Mouse (Mus musculus) megakaryocyte progenitor cell, adult 5-6 weeks (primary cell): Measurements from ENCODE around the gene Notch4. TPM values are rescaled to one million over a fixed set of nuclear protein-coding genes. Genes with fewer than 3 reads are reported as not detected.
"Not testable (repeated sequence)": the region's sequence is repeated elsewhere in the genome, so short reads cannot be mapped to it uniquely, and the experiment has no call there.

Source experiments
- ATAC-seq: replicated peaks from 2 replicates; pipeline ENCODE4 v1.8.0; 2016; ENCODE audit warnings: mild to moderate bottlenecking, moderate TSS enrichment, inconsistent platforms; ENCODE audit not compliant: poor library complexity
- total RNA-seq, 2 experiments: library from RNA; stranded (forward) in 1 of 2; stranded (reverse) in 1 of 2; fragments of 157-497, 149-512 nt in 1 of 2; fragments of 200-1000 nt in 1 of 2; gene quantifications; 2 replicates each; pipeline versions ENCODE4 v1.2.3 to v1.2.4; 2015 to 2017

Gene Notch4
- total RNA-seq (2015) (0.17 and 0.39 TPM in 2 replicates), total RNA-seq (2017) (under 0.01 and 0.14 TPM in 2 replicates)

GRCm38 (mm10) chr17:34564003-34564421 lies at the start of gene Notch4:
Notch4 (plus strand) TSS chr17:34564268.
- ATAC-seq = no peak; the same call in 1 of the 2 replicates

DNA sequence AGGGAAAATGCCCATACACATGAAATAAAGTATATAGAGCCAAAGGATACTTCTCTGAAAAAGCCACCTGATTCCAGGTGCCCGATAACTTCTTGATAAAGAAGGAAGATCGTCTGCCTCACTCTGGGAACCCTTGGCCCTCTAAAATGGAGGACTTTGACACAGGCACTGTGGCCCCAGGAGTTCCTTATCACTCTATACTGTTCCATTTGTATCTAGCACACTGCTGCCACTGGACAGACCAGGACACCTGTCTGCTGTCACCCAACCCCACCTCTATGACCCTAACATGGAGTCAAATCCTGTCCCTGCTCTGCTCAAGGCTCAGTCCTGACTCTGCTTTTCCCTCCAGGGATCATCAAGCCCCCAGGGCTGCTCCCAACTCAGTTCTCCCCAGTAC lies 47.6 kb upstream of the Notch4 start:
- no peak for ATAC-seq

DNA sequence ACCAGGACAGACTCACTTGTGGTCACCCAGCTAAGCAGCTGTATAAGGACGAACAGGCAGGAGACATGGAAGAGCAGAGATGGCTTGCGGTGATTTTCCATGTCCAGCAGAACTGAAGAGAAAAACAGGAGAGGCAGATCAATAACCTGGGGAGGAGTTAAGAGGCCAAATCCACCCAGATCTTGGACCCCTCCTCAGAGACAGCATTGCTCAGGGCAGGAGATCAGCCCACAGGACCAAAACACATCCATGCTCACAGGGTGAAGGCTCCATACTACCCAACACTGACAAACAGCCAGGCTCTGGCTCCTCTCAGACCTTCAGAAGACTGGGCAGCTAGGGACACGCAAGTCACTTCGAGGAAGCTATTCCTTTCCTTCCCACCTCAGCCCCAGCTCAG lies 46.8 kb upstream of the Notch4 start, which contains the start of gene Btnl6:
Btnl6 (minus strand) TSS at position 101 of the 400 bp plus-strand sequence.
- no peak for ATAC-seq

DNA sequence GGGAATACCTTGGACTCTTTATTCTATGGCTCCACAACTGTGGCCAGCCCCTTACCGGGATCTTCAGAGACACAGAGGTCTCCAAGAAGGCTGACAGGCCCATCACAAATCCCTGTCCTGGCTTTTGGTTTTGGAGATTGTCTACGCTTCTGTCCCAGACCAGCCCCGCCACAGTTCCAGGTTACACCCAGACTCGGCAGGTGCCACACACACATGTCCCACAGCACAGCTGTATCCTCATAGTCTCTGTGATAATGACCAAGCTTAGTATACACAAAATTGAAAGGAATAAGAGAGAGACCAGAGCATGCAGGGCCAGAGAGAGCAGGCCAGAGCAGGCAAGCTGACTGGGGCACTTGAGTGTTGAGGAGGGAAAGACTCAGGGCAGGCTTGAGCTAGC lies 46.3 kb upstream of the Notch4 start:
- ATAC-seq = no peak

DNA sequence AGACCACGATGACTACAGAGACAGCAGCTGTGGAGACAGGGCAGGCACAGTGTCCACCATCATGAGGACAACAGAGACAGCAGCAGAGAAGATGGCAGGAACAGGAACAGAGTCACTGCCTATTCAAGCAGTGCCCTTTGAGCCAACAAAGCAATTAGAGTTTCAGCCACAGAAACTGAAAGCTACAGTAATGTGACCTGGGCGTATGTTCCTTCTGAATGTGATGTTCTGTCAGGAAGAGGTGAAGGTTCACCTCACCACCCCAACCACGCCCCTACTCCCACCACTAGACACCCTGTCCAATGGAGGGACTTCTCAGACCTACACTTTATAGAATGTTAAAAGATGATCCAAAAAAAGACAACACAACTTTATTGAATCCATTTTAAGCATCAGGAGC lies 45.5 kb upstream of the Notch4 start:
- ATAC-seq = not testable (repeated sequence)

- no peak for ATAC-seq
These were observed 45.1 kb upstream of the Notch4 start for GRCm38 (mm10) chr17:34519001-34519400.

GRCm38 (mm10) chr17:34532671-34533070 lies 31.4 kb upstream of the Notch4 start:
- no peak for ATAC-seq

DNA sequence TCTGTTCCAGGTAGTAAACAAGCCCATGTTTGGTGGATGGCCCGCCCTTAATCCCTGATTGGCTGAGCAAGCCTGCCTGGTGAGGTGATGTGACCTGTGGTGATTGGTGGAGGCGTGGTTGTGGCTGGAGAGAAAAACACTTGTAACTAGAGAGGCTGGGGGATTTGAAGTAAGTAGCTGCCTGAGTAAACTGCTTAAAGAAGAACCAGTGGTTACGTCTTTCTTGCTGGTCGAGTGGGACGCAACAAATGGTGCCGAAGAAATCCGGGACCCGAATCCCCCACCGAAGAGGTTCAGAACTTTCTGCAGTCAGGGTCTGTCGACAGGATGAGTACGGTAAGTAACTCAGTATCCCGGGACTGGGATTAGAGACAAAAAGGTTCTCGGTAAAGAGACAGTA lies 20.5 kb upstream of the Notch4 start:
- not testable (repeated sequence) for ATAC-seq

- no peak for ATAC-seq
These were observed 17.3 kb upstream of the Notch4 start for GRCm38 (mm10) chr17:34546797-34547196.

DNA sequence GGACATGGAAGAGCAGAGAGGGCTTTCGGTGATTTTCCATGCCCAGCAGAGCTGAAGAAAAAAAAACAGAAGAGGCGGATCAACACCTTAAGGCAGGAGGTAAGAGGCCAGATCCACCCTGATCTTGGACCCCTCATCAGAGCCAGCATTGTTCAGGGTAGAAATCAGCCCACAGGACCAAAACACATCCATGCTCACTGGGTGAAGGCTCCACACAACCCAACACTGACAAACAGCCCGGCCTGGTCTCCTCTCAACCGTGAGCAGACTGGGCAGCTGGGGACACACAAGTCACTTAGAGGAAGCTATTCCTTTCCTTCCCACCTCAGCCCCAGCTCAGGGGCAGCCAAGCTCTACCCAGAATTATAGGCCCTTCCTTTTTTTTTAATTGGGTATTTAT lies 16.5 kb upstream of the Notch4 start:
- ATAC-seq = no peak

- ATAC-seq = no peak
These were observed 14.9 kb upstream of the Notch4 start for GRCm38 (mm10) chr17:34549156-34549555.

- no peak for ATAC-seq
These were observed 14.2 kb upstream of the Notch4 start for GRCm38 (mm10) chr17:34549843-34550242.

DNA sequence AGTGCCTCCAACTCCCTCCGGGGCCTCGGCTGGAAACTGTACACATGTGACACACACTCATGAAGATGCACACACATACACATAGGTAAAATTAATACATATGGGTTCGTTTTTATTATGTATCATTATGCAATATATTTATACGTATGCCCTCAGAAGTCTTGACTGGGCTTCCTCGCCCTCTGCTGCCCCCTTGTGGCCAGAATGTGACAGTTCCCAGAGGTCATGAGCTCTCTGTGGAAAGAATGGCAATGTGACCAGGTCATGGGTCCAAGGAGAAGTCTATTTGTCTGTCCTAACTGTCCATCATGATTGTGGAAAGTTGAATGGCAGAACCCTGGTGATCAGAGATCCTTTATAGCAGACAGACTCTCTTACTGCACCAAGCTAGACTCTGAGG lies 8.6 kb upstream of the Notch4 start:
- ATAC-seq = peak; percentile 88

- no peak for ATAC-seq
These were observed 7.7 kb upstream of the Notch4 start for GRCm38 (mm10) chr17:34556406-34556805.

DNA sequence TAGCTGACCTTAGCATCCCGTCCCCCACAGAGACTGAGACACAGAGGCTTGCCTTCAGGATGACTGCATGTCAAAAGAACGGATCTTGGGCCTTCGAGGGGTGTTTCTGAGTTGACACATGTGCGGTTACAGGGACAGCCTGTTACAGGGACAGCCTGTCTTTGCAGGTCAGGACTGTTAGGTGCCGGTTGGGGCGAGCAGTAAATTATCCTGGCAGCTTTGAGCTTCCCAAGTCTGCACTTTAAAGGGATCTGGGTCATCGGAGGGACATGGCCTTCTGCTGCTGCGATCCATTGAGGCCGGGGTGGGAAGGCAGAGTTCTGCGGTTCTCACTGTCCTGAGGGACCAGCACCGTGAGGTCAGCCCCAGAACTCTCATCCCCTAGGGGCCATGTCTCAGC lies 6.7 kb upstream of the Notch4 start:
- no peak for ATAC-seq

DNA sequence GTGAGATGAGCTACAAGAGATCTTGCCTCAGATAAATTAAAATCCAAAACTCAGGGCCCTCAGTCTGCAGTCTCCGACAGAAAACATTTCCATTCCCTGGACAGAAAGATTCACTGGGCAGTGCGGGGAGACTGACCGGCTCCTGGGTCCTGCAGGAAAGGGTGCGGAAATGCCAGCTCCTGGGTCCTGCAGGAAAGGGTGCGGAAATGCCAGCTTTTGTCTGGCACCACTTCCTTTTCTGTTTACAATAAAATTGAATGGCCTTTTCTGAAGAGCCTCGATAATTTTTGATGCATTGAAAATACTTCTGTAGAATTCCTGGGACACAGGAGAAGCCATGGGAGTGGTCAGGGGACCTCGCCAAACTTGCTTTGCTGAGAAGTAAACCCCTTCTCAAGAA lies 5.0 kb upstream of the Notch4 start:
- ATAC-seq = no peak

GRCm38 (mm10) chr17:34559895-34560294 lies 4.2 kb upstream of the Notch4 start:
- peak; percentile 47 for ATAC-seq

GRCm38 (mm10) chr17:34560438-34560837 lies 3.6 kb upstream of the Notch4 start:
- no peak for ATAC-seq

GRCm38 (mm10) chr17:34561200-34561599 lies 2.9 kb upstream of the Notch4 start:
- ATAC-seq = peak; percentile 83

DNA sequence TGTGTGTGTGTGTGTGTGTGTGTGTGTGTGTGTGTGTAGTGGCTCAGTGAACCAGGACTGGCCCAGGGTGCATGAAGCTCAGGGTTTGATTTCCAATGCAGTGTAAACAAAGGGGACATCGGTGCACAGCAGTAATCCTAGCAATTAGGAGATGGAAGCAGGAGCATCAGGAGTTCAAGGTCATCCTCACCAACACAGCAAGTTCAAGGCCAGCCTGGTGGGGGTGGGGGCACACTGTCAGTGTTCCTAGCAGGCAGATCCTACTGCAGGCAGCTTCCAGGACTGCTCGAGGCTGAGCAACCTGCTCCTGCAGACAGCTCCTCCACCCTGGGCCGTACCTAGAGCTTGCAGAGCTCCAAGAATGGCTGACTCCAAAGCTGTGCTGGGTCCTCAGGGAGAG lies 1.5 kb upstream of the Notch4 start:
- ATAC-seq = no peak

DNA sequence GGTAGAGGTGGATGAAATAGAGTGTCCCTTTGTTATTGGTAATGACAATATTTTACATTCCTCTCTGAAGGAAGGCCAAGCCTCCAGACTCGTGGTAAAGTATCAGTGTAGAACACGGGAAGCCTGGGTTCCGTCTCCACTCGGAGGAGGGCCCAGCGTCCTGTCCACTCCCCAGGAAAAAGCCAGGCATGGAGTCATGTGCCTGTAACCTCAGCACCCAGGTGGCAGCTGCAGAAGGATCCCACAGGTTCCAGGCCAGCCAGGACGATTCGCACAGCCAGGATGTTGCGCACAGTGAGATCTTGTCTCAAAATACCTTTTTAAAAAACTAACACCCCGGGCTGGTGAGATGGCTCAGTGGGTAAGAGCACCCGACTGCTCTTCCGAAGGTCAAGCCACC lies 714 bp upstream of the Notch4 start:
- ATAC-seq = no peak

DNA sequence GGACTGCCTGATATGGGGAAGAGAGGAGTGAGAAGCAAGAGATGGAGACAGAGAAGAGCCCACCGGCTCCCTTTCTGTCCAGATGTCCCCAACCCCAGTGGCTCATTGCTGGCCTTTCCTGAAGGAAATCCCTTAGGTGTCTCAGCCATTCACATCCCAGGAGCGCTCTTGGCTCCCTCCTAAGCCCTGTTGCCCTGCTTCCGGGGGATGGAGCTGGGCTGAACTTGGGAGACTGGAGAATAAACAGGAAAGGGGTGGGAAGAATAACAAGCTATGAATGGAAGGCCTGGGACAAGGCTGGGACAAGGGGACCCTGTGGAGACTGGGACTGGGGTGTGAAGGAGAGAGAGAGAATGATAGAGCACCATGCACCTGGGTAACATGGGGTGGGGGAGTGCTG lies 728 bp downstream of the Notch4 start:
- ATAC-seq = no peak

DNA sequence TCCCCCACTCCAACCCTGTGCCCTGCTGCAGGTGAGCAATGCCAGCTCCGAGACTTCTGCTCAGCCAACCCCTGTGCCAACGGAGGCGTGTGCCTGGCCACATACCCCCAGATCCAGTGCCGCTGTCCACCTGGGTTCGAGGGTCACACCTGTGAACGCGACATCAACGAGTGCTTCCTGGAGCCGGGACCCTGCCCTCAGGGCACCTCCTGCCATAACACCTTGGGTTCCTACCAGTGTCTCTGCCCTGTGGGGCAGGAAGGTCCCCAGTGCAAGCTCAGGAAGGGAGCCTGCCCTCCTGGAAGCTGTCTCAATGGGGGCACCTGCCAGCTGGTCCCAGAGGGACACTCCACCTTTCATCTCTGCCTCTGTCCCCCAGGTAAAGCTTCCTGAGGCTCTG lies 3.2 kb downstream of the Notch4 start:
- no peak for ATAC-seq

- no peak for ATAC-seq
These were observed 4.4 kb downstream of the Notch4 start for GRCm38 (mm10) chr17:34568421-34568820.
